Mouse (Mus musculus): ENCODE measurements around the gene Cnbp.

DNA sequence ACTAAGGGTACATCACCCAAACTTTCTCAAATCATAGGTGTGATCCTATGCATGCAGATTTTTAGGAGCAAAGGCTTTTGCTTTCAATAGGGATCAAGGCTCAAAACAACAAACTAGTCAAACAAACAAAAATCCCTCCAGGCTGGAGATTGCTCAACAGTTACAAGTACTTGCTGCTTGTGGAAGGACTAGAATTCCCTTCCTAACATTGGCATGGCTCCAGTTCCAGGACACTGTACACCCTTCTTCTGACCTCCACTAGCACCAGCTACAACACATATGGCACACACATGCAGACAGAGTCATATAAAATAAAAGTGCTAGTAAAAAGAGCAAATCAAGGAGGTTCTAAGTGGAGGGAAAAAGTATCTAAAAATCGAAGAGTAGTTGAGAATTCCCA is 4.1 kb downstream of the Cnbp start:
- TF ChIP-seq CTCF (IDR thresholded peaks at IDR 0.05; ENCODE audit: low read depth) (no peak), EP300 (IDR thresholded peaks at IDR 0.05; ENCODE audit: low read depth) (no peak)
